Comparison of ENCODE assay signal across 7 mouse cellular contexts in the genomic region with DNA sequence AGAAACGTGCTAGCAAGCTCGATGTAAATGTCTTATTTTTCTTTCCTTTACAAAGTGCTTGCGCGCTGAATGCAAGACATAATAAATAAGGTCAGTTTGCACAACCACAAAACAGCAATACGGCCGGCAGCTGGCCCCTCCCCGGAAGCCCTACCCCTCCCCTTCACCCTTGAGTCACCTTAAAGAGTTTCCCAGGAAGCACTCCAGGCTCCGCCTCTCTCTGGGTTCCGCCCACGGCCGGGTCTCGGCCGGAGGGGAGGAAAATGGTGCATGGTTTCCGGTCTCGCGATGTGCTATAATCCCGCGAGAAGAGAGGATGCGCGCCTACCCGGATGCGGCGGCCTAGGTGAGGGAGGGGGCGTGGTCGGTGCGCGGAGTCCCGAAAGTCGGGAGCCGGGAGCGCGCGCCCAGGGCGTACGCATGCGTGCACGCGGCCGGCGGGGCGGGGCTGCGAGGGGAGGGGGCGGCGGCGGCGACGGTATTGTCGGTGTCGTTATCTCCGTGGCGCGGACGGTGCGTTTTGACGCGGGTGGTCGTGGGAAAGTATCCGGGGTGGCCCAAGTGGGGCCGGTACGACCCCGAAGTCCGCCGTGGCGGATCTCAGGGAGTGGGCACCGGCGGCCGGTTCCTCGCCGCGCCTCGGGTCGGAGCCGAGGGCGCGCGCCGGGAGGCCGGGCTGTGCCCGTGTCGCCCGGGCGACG. TPM values are rescaled to one million over a fixed set of nuclear protein-coding genes. Genes with fewer than 3 reads are reported as not detected.
DNase-seq lines count a peak whose midpoint lies in the region; ATAC-seq lines count a peak whose summit lies in the region.

Gene Agtpbp1 (minus strand): TSS at position 281 of the 701 bp plus-strand sequence.
Gene Naa35 (plus strand): TSS at position 313 of the 701 bp plus-strand sequence.

- peak within 1 kb of the TSS; percentile 80 for H3K27ac ChIP-seq in embryonic facial prominence, embryonic 12.5 days
- H3K27ac ChIP-seq in limb, embryonic 11.5 days (replicated peaks; ENCODE audit: low read depth, low read length): peak within 1 kb of the TSS; percentile 36
- peak within 1 kb of the TSS; percentile 84 for H3K27ac ChIP-seq in midbrain, embryonic 14.5 days (replicated peaks; ENCODE audit: low read depth, low read length)

- H3K9me3 ChIP-seq in embryonic facial prominence, embryonic 12.5 days: no peaks in the 10 kb centered on the region
- no peaks in the 10 kb centered on the region for H3K9me3 ChIP-seq in limb, embryonic 11.5 days (ENCODE audit: control insufficient read depth, low read length)
- no peaks in the 10 kb centered on the region for H3K9me3 ChIP-seq in midbrain, embryonic 14.5 days (ENCODE audit: control insufficient read depth, low read length)

- peak within 1 kb of the TSS; percentile 90 for H3K9ac ChIP-seq in embryonic facial prominence, embryonic 12.5 days
- peak within 1 kb of the TSS; percentile 84 for H3K9ac ChIP-seq in limb, embryonic 11.5 days (ENCODE audit: low read length)
- peak within 1 kb of the TSS; percentile 90 for H3K9ac ChIP-seq in midbrain, embryonic 14.5 days (replicated peaks; ENCODE audit: low read length)

- H3K4me1 ChIP-seq in embryonic facial prominence, embryonic 12.5 days: peaks cover 14% of the 10 kb centered on the region
- H3K4me1 ChIP-seq in limb, embryonic 11.5 days (ENCODE audit: control insufficient read depth, insufficient read depth, low read length): peaks cover 9% of the 10 kb centered on the region; the same call in 1 of the 2 replicates
- H3K4me1 ChIP-seq in midbrain, embryonic 14.5 days (ENCODE audit: control insufficient read depth, insufficient read depth, low read length): peaks cover 21% of the 10 kb centered on the region

- peak; percentile 100 for DNase-seq in adrenal gland, postnatal 25 days
- peak; percentile 100 for DNase-seq in heart, adult 11 months
- DNase-seq in kidney, adult 18-20 months: peak; percentile 100
- DNase-seq in limb, embryonic 11.5 days (ENCODE audit: low spot score): peak; percentile 100
- peak; percentile 99 for DNase-seq in midbrain, embryonic 14.5 days
- peak; percentile 99 for DNase-seq in spleen, adult 18-20 months

- peak; percentile 89 for ATAC-seq in embryonic facial prominence, embryonic 12.5 days (ENCODE audit: insufficient number of reproducible peaks, insufficient read depth, low FRiP score, low TSS enrichment)
- ATAC-seq in limb, embryonic 11.5 days (ENCODE audit: insufficient number of reproducible peaks, low FRiP score, low TSS enrichment, low read depth): peak; percentile 96
- ATAC-seq in midbrain, embryonic 14.5 days (ENCODE audit: low FRiP score, low TSS enrichment): peak; percentile 98

- peaks cover 17% of the 10 kb centered on the region for H3K36me3 ChIP-seq in embryonic facial prominence, embryonic 12.5 days
- H3K36me3 ChIP-seq in limb, embryonic 11.5 days (ENCODE audit: control insufficient read depth, insufficient read depth, low read length): peaks cover 3% of the 10 kb centered on the region; the same call in 1 of the 2 replicates
- peaks cover 22% of the 10 kb centered on the region for H3K36me3 ChIP-seq in midbrain, embryonic 14.5 days (ENCODE audit: control insufficient read depth, insufficient read depth, low read length)

- WGBS in embryonic facial prominence, embryonic 12.5 days: under 1% methylated on average over 81 of the region's 83 CpGs
- under 1% methylated on average over 81 of the region's 83 CpGs for WGBS in limb, embryonic 11.5 days
- WGBS in midbrain, embryonic 14.5 days: under 1% methylated on average over 82 of the region's 83 CpGs

- no peaks in the 10 kb centered on the region for H3K27me3 ChIP-seq in embryonic facial prominence, embryonic 12.5 days
- no peaks in the 10 kb centered on the region for H3K27me3 ChIP-seq in limb, embryonic 11.5 days (ENCODE audit: control insufficient read depth, insufficient read depth, low read length)
- H3K27me3 ChIP-seq in midbrain, embryonic 14.5 days (ENCODE audit: control insufficient read depth, insufficient read depth, low read length): no peaks in the 10 kb centered on the region

- peak within 1 kb of the TSS; percentile 92 for H3K4me3 ChIP-seq in embryonic facial prominence, embryonic 12.5 days
- peak within 1 kb of the TSS; percentile 89 for H3K4me3 ChIP-seq in limb, embryonic 11.5 days (ENCODE audit: low read depth, low read length)
- peak within 1 kb of the TSS; percentile 87 for H3K4me3 ChIP-seq in midbrain, embryonic 14.5 days (replicated peaks; ENCODE audit: low read depth, low read length)

- H3K4me2 ChIP-seq in embryonic facial prominence, embryonic 12.5 days (replicated peaks): peak within 1 kb of the TSS; percentile 85
- peak within 1 kb of the TSS; percentile 55 for H3K4me2 ChIP-seq in limb, embryonic 11.5 days (ENCODE audit: low read depth, severe bottlenecking)
- H3K4me2 ChIP-seq in midbrain, embryonic 14.5 days (ENCODE audit: low read length): peak within 1 kb of the TSS; percentile 80

RNA-seq across cellular contexts. Expression of gene Agtpbp1, which starts in this region (rescaled TPM):
- 38.4 and 38.7 TPM in 2 replicates for total RNA-seq in adrenal gland, postnatal 25 days (2021)
- polyA plus RNA-seq in embryonic facial prominence, embryonic 12.5 days (2016; fragmentation: Nextera tagmentation; extraction: Ambion mirVana): 20.7 and 21.3 TPM in 2 replicates
- polyA plus RNA-seq in limb, embryonic 11.5 days (2014; fragmentation: Nextera tagmentation; extraction: Ambion mirVana): 10.6 and 11.6 TPM in 2 replicates
- polyA plus RNA-seq in midbrain, embryonic 14.5 days (2014; fragmentation: Nextera tagmentation; extraction: Ambion mirVana): 82.6 and 84.2 TPM in 2 replicates

RNA-seq across cellular contexts. Expression of gene Naa35, which starts in this region (rescaled TPM):
- 63.1 and 68.0 TPM in 2 replicates for total RNA-seq in adrenal gland, postnatal 25 days (2021)
- polyA plus RNA-seq in embryonic facial prominence, embryonic 12.5 days (2016; fragmentation: Nextera tagmentation; extraction: Ambion mirVana): 107 and 127 TPM in 2 replicates
- polyA plus RNA-seq in limb, embryonic 11.5 days (2014; fragmentation: Nextera tagmentation; extraction: Ambion mirVana): 97.2 and 102 TPM in 2 replicates
- 153 and 173 TPM in 2 replicates for polyA plus RNA-seq in midbrain, embryonic 14.5 days (2014; fragmentation: Nextera tagmentation; extraction: Ambion mirVana)

Comparison
In these comparisons a context has a peak if more than half of its experiments do, and no peak if none do; other contexts are left out.
1. Peak in every context shown above with its lines: DNase-seq, ATAC-seq, H3K4me3 ChIP-seq and H3K27ac ChIP-seq.